Mouse (Mus musculus): Measurements from ENCODE around the gene Gm21679. TPM values are rescaled to one million over a fixed set of nuclear protein-coding genes. Genes with fewer than 3 reads are reported as not detected.
"Not testable (repeated sequence)": the region's sequence is repeated elsewhere in the genome, so short reads cannot be mapped to it uniquely, and the experiment has no call there.

The Gm21679 gene
- not detected for total RNA-seq (2021)

GRCm38 (mm10) chrY:29683270-29683669 lies at the start of gene Gm21679:
TSS of gene Gm21679 (minus strand) at chrY:29683370.
- intact Hi-C loops (cut with DNase I); DNase-seq: not testable (repeated sequence)

All from heart, postnatal 36 days (tissue).